Mouse (Mus musculus) stomach, postnatal 0 days (tissue): ENCODE measurements around the gene Med13l. TPM values are rescaled to one million over a fixed set of nuclear protein-coding genes. Genes with fewer than 3 reads are reported as not detected.

Experiments
- ATAC-seq: fragments of 200-750 bp; cut with Nextera tagmentation; 2 replicates; pipeline ENCODE4 v1.8.0; 2017; ENCODE audit not compliant: low FRiP score, low TSS enrichment
- DNase-seq: peaks from one replicate; pipeline ENCODE4 v3.0.0-alpha.2; 2016; ENCODE audit warnings: low spot score
- H3K27ac ChIP-seq: fragments of 300-500 bp; sonication (generic); replicated peaks from 2 replicates; pipeline ENCODE4 v1.5.1; 2014; ENCODE audit warnings: mild to moderate bottlenecking, control low read depth
- H3K27me3 ChIP-seq: fragments of 300-500 bp; sonication (generic); 2 replicates; pipeline ENCODE4 v1.6.1; 2014; ENCODE audit warnings: low read length; ENCODE audit not compliant: control insufficient read depth, insufficient read depth
- H3K36me3 ChIP-seq: fragments of 300-500 bp; sonication (generic); 2 replicates; pipeline ENCODE4 v1.6.1; 2014; ENCODE audit warnings: low read length, mixed read lengths; ENCODE audit not compliant: control insufficient read depth, insufficient read depth
- H3K4me1 ChIP-seq: fragments of 300-500 bp; sonication (generic); replicated peaks from 2 replicates; pipeline ENCODE4 v1.6.1; 2014; ENCODE audit warnings: antibody characterized with exemption; ENCODE audit not compliant: control insufficient read depth, insufficient read depth
- H3K4me2 ChIP-seq: fragments of 300-500 bp; sonication (generic); replicated peaks from 2 replicates; pipeline ENCODE4 v1.6.1; 2014; ENCODE audit warnings: low read depth, mild to moderate bottlenecking, control low read depth, moderate library complexity
- H3K4me3 ChIP-seq: fragments of 300-500 bp; sonication (generic); 2 replicates; pipeline ENCODE4 v1.5.1; 2014; ENCODE audit warnings: low read depth, low read length, control low read depth
- H3K9ac ChIP-seq: fragments of 300-500 bp; sonication (generic); 2 replicates; pipeline ENCODE4 v1.6.1; 2014; ENCODE audit warnings: mild to moderate bottlenecking, low read length, control low read depth, mixed read lengths
- H3K9me3 ChIP-seq: fragments of 300-500 bp; sonication (generic); 2 replicates; pipeline ENCODE4 v1.6.1; 2016; ENCODE audit warnings: low read length; ENCODE audit not compliant: control insufficient read depth
- CTCF ChIP-seq: IDR thresholded peaks from 2 replicates; pipeline ENCODE4 v1.5.1; 2016; ENCODE audit warnings: antibody characterized with exemption, low read depth, mild to moderate bottlenecking, moderate library complexity
- EP300 ChIP-seq: optimal IDR thresholded peaks from 2 replicates; pipeline ENCODE3; 2016; ENCODE audit warnings: antibody characterized with exemption
- WGBS: fragments of 180-500 bp; shearing (Covaris S2); extraction: QIAGEN DNeasy Blood & Tissue Kit; methylation state at CpG from one replicate; pipeline ENCODE4 v1.1.7; 2014; 5-methylcytosine and 5-hydroxymethylcytosine counted together
- polyA plus RNA-seq: library from polyadenylated mRNA; unstranded; fragments of >200 nt; fragmentation: Nextera tagmentation; extraction: Ambion mirVana; gene quantifications from 2 replicates; pipeline ENCODE4 v1.2.1, GENCODE M21; 2015

Med13l gene
- polyA plus RNA-seq, 1 experiment from 2014 or later = 5.4 TPM

GRCm38 (mm10) chr5:118773866-118774265 lies 213.4 kb downstream of the Med13l start:
- WGBS = 31% methylated on average over 3 of the region's 3 CpGs
- TF ChIP-seq CTCF (peak; percentile 88), EP300 (no peak)
- no peaks in the 10 kb centered on the region for H3K27me3 ChIP-seq
- no peak overlapping the region for H3K9ac ChIP-seq
- H3K36me3 ChIP-seq = no peaks in the 10 kb centered on the region
- no peaks in the 10 kb centered on the region for H3K9me3 ChIP-seq
- ATAC-seq (no peak), DNase-seq (no peak)
- no peaks in the 10 kb centered on the region for H3K4me1 ChIP-seq
- H3K4me2 ChIP-seq = no peak overlapping the region
- H3K27ac ChIP-seq = no peak overlapping the region
- no peak overlapping the region for H3K4me3 ChIP-seq

- H3K4me3 ChIP-seq = no peak overlapping the region
- DNase-seq = no peak
- no peaks in the 10 kb centered on the region for H3K36me3 ChIP-seq
- no peaks in the 10 kb centered on the region for H3K27me3 ChIP-seq
- 67% methylated on average over 6 of the region's 6 CpGs for WGBS
- no peak overlapping the region for H3K4me2 ChIP-seq
- no peak overlapping the region for H3K9ac ChIP-seq
- no peaks in the 10 kb centered on the region for H3K4me1 ChIP-seq
- H3K9me3 ChIP-seq = no peaks in the 10 kb centered on the region
- ATAC-seq = no peak
- TF ChIP-seq EP300 (no peak), CTCF (no peak)
- no peak overlapping the region for H3K27ac ChIP-seq
Observed at GRCm38 (mm10) chr5:118776396-118776795, 215.9 kb downstream of the Med13l start.

- TF ChIP-seq EP300 (no peak), CTCF (peak; percentile 100)
- H3K4me1 ChIP-seq = no peaks in the 10 kb centered on the region
- ATAC-seq (0 out of 2 replicates have a peak, but pooled peaks have one; percentile 48), DNase-seq (peak; percentile 74)
- H3K4me2 ChIP-seq = no peak overlapping the region
- no peak overlapping the region for H3K27ac ChIP-seq
- H3K4me3 ChIP-seq = no peak overlapping the region
- no peaks in the 10 kb centered on the region for H3K36me3 ChIP-seq
- WGBS = 10% methylated on average over 17 of the region's 17 CpGs
- H3K27me3 ChIP-seq = no peaks in the 10 kb centered on the region
- H3K9ac ChIP-seq = no peak overlapping the region
- H3K9me3 ChIP-seq = no peaks in the 10 kb centered on the region
Observed at GRCm38 (mm10) chr5:118781598-118781997, 221.1 kb downstream of the Med13l start.

GRCm38 (mm10) chr5:118782139-118782538 lies 221.7 kb downstream of the Med13l start:
- Histone ChIP-seq H3K9me3 (no peaks in the 10 kb centered on the region), H3K27me3 (no peaks in the 10 kb centered on the region), H3K9ac (no peak overlapping the region), H3K27ac (no peak overlapping the region), H3K4me3 (no peak overlapping the region), H3K36me3 (no peaks in the 10 kb centered on the region), H3K4me1 (no peaks in the 10 kb centered on the region), H3K4me2 (no peak overlapping the region)
- WGBS = 74% methylated on average over 3 of the region's 3 CpGs
- ATAC-seq = no peak
- TF ChIP-seq CTCF (no peak), EP300 (no peak)
- no peak for DNase-seq

- no peaks in the 10 kb centered on the region for H3K36me3 ChIP-seq
- H3K9me3 ChIP-seq = no peaks in the 10 kb centered on the region
- no peak overlapping the region for H3K4me2 ChIP-seq
- DNase-seq (no peak), ATAC-seq (no peak)
- H3K4me1 ChIP-seq = no peaks in the 10 kb centered on the region
- WGBS = 84% methylated on average over 11 of the region's 11 CpGs
- TF ChIP-seq EP300 (no peak), CTCF (no peak)
- H3K27ac ChIP-seq = no peak overlapping the region
- no peak overlapping the region for H3K4me3 ChIP-seq
- no peak overlapping the region for H3K9ac ChIP-seq
- no peaks in the 10 kb centered on the region for H3K27me3 ChIP-seq
Observed at GRCm38 (mm10) chr5:118789226-118789625, 228.7 kb downstream of the Med13l start.

GRCm38 (mm10) chr5:118789776-118790175 lies 229.3 kb downstream of the Med13l start:
- H3K27ac ChIP-seq = no peak overlapping the region
- no peaks in the 10 kb centered on the region for H3K4me1 ChIP-seq
- no peak overlapping the region for H3K9ac ChIP-seq
- WGBS = 72% methylated on average over 9 of the region's 9 CpGs
- ATAC-seq (no peak), DNase-seq (no peak)
- no peak overlapping the region for H3K4me2 ChIP-seq
- H3K36me3 ChIP-seq = no peaks in the 10 kb centered on the region
- H3K9me3 ChIP-seq = no peaks in the 10 kb centered on the region
- no peak for TF ChIP-seq CTCF
- no peaks in the 10 kb centered on the region for H3K27me3 ChIP-seq
- H3K4me3 ChIP-seq = no peak overlapping the region
